Mouse (Mus musculus) cortical plate, adult 2 months (tissue): ENCODE results near the gene Gpr61. TPM values are rescaled to one million over a fixed set of nuclear protein-coding genes. Genes with fewer than 3 reads are reported as not detected.

Experiments used
- H3K27ac ChIP-seq: fragments of 200-500 bp; 2 replicates; pipeline ENCODE4 v1.5.1; 2012; ENCODE audit warnings: low read length, control low read depth, inconsistent platforms; ENCODE audit not compliant: insufficient read depth
- H3K4me1 ChIP-seq: fragments of 200-500 bp; 2 replicates; pipeline ENCODE4 v1.6.1; 2011; ENCODE audit warnings: low read length; ENCODE audit not compliant: control insufficient read depth, insufficient read depth
- H3K4me3 ChIP-seq: fragments of 200-500 bp; 2 replicates; pipeline ENCODE4 v1.5.1; 2011; ENCODE audit warnings: mild to moderate bottlenecking, low read length, control low read depth; ENCODE audit not compliant: insufficient read depth
- CTCF ChIP-seq: fragments of 200-500 bp; IDR thresholded peaks from 2 replicates; pipeline ENCODE4 v1.5.1; 2011; ENCODE audit warnings: mild to moderate bottlenecking, control low read depth, low read length; ENCODE audit not compliant: insufficient read depth; ENCODE audit errors: extremely low read depth
- POLR2A ChIP-seq: fragments of 200-500 bp; IDR thresholded peaks from 2 replicates; pipeline ENCODE4 v1.6.1; 2011; ENCODE audit warnings: mild to moderate bottlenecking, low read length, control low read depth; ENCODE audit not compliant: insufficient read depth; ENCODE audit errors: extremely low read depth
- polyA plus RNA-seq: library from polyadenylated mRNA; depleted of rRNA; stranded (reverse); fragments of >200 nt; gene quantifications from 2 replicates; pipeline ENCODE4 v1.2.3, GENCODE M21; 2012

Gene Gpr61
- polyA plus RNA-seq, 1 experiment = 12.3 TPM

DNA sequence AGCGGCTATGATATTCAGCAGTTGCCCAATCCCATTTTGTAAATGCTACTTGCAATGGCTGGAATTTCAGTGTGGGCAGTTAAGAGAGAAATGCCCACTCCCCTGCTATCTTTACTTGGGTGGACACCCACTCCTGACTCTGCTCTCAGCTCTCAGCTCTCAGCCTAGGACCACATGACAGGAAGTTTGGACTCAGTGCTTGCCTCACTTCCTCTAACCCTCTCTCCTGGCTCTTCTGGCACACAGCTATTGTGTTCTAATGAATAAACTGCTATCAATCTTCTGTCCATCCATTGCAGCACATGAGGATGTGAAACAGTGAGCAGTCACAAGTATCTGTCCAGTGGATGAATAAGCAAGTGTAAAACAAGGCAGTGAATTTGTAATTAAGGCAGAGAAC lies 22.2 kb downstream of the Gpr61 start:
- TF ChIP-seq POLR2A = no peak
- TF ChIP-seq CTCF = no peak
- peaks cover 3% of the 10 kb centered on the region for H3K4me1 ChIP-seq

DNA sequence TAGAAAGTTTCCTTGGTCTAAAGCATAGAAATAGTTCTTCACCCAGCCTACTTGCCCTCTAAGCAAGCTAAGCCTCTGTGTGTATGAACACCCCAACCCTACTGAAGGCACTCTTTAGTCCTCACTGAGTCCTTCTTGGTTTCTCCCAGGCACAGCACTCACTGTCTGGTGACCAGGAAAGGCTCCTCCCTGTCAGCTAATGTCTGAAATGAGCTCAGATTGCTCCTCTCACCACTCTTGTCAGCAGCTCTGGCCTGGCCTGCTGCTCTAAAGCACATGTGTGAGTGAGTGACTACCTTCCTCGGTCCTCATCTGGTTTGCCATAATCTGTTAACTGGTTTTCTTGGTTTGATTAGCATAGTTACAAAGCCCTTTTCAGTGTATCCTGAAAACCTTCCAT lies 22.9 kb downstream of the Gpr61 start:
- no peak for TF ChIP-seq POLR2A
- peaks cover 3% of the 10 kb centered on the region for H3K4me1 ChIP-seq
- H3K27ac ChIP-seq = no peak overlapping the region
- no peak overlapping the region for H3K4me3 ChIP-seq

More for the DNA sequence above, 22.2 kb downstream of the Gpr61 start:
- Histone ChIP-seq H3K27ac (no peak overlapping the region), H3K4me3 (no peak overlapping the region)

DNA sequence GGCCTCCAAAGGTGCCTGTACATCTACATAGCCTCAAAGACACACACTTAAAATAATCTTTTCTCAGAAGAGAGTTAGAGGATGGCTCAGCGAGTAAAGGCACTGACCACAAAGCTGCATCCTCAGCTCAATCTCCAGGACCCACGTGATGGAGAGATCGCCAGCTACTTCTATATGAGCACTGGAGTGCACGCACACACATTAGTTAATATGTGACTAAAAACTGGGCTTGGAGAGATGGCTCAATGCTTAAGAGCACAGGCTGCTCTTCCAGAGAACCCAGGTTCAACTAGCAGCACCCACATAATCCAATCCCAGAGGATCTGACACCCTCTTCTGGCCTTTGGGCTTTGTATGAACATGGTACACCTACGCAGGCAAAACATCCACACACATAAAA lies 23.5 kb downstream of the Gpr61 start:
- peaks cover 3% of the 10 kb centered on the region for H3K4me1 ChIP-seq
- TF ChIP-seq POLR2A (no peak), CTCF (no peak)
- H3K27ac ChIP-seq = no peak overlapping the region
- no peak overlapping the region for H3K4me3 ChIP-seq

DNA sequence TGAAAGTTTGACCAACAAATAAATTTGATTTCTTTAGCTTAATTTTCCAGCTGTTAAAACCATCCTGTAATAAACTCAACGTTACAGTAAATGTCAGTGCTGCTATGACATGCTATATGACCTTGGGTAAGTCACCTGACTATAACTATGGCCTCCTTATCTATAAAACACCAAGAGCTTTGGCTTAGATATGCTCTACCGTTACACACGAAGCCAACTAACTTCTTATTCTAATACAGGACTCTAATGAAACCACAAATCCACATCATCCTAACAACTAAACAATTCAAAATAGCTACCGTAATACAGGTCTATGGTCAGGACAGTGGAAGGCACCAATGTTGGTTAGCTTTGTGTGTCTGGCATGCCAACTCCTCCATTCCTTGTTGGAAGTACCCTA lies 24.9 kb downstream of the Gpr61 start:
- TF ChIP-seq POLR2A = no peak
- no peak for TF ChIP-seq CTCF
- Histone ChIP-seq H3K27ac (no peak overlapping the region), H3K4me1 (no peaks in the 10 kb centered on the region; the same call in 1 of the 2 replicates), H3K4me3 (no peak overlapping the region)

DNA sequence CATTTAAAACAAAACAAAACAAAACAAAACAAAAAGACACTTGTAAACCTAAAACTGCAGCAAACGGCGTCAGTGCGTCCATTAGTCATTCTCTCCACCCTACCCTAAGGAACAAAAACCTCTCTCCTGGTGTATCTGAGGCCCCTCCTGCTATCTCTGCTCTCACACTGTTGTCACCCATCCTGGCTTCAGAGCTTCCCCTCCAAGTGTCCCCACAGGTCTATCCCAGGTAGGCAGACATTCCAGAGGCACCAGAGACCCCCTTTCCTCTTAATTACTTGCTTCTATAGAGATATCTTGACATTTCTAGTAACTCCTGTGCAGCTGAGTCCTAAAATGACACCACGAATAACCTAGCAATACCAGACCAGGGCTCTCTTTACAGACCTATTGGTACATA lies 25.3 kb downstream of the Gpr61 start:
- TF ChIP-seq POLR2A (no peak), CTCF (no peak)
- Histone ChIP-seq H3K4me3 (no peak overlapping the region), H3K4me1 (no peaks in the 10 kb centered on the region; the same call in 1 of the 2 replicates), H3K27ac (no peak overlapping the region)

DNA sequence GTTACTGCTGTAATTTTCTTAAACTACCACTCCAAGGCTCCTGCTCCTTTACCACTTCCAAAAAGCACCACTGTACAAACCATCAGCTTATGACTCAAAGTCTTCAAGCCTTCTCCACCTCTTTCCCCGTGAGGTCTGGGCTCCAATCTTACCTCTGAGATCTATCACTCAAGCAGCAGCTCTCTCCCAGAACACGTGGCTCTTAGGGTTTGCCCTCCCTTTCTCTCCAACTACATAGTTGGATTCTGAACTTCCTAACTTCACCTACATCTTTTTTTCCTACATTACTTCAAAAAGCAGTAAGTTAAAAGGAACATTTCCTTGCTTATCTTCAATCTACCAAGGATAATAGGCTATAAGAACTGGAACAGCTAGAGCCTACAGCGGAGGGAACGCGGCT lies 26.2 kb downstream of the Gpr61 start:
- no peak for TF ChIP-seq POLR2A
- Histone ChIP-seq H3K27ac (no peak overlapping the region), H3K4me3 (no peak overlapping the region), H3K4me1 (no peaks in the 10 kb centered on the region; the same call in 1 of the 2 replicates)

DNA sequence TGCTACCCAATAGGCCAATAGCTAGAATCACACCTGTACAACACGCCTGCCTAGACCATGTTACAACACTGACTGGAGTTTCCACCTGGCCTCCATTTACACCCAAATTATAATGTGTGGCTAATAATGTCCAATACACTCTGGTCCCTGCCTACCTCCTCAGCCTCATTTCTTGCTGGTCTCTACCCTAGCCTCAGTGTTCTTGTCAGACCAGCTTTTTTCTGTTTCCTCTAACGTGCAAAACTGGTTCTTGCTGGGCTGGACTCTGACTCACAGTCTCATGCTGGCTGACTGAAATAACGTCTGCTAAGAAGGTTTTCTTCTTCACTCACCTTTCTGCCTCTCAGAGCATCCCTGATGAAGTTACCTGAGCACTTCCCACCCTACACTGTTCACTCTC lies 28.4 kb downstream of the Gpr61 start:
- TF ChIP-seq POLR2A (no peak), CTCF (no peak)
- Histone ChIP-seq H3K27ac (no peak overlapping the region), H3K4me3 (no peak overlapping the region), H3K4me1 (no peaks in the 10 kb centered on the region; the same call in 1 of the 2 replicates)

DNA sequence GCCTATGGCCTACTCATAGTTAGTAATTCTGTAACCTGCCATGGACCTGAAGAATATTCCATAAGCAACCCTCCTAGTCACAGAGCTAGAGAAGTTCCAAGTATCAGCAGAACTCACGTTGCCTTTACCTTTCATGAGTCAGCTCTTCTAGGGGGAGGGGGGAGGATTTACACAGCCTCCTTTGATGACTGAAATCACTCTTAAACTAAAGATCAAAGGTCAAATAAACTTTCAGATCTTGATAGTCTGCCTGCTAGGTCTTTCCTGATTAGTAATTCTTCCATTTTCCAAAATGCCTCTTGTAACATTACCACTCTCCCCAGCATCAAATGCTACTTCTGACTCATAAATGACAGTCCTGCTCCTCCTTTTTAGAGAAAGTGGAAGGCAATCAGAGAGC lies 30.6 kb downstream of the Gpr61 start:
- Histone ChIP-seq H3K27ac (no peak overlapping the region), H3K4me1 (no peaks in the 10 kb centered on the region; the same call in 1 of the 2 replicates), H3K4me3 (no peak overlapping the region)
- no peak for TF ChIP-seq CTCF

DNA sequence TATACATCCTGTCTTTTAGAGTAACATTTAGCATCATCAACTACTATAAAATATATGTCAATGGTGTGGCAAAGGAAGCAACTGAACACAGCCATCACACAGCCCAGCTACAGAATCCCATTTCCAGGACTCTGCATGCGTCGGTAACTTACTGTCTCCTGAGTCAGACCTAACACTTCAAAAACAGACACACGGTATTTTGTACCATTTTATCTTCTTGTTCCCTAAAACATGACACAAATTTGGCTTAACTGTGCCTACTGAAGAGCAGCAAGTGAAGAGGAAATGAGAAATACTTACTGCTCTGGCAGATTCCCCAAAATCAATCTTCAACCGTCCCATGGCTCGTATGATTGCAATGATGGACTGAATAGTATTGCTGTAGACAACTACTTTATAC lies 31.4 kb downstream of the Gpr61 start:
- no peak overlapping the region for H3K4me3 ChIP-seq
- no peak overlapping the region for H3K27ac ChIP-seq
- no peaks in the 10 kb centered on the region; the same call in 1 of the 2 replicates for H3K4me1 ChIP-seq
- TF ChIP-seq POLR2A = no peak
- TF ChIP-seq CTCF = no peak

DNA sequence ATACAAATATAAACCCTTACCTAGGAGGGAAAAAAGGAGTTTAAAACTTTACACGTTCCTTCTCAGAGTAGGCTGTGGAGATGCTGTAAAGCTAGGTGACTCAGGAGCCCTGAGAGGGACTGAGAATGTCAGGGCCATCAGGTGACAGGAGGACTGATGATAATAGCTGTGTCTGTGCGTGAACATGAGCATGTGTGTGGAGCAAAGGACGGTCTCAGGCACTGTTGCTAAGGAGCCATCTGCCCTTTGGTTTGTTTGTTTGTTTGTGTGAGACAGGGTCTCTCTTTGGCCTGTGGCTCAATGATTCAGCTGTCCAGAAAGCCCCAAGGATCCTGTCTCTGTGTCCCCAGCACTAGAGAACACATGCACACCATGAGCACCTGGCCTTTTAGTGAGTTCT lies 33.6 kb downstream of the Gpr61 start:
- TF ChIP-seq CTCF (no peak), POLR2A (no peak)
- Histone ChIP-seq H3K4me3 (no peak overlapping the region), H3K27ac (no peak overlapping the region), H3K4me1 (no peaks in the 10 kb centered on the region; the same call in 1 of the 2 replicates)

DNA sequence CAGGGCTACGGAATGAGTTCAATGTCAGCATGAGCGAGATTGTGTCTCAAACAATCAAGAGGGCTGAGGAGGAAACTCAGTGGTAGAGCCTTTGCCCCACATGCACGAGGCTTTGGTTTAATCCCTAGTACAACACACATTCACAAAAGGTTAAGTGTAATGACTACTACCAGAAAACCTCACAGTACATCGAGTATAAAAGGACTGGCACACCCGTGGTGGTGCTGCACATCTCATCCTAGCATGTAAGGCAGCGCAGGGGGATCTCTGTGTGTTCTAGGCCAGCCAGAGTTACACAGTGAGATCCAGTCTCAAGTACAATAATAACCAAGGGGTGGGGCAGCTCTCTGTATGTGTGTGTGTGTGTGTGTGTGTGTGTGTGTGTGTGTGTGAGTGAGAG lies 37.2 kb downstream of the Gpr61 start:
- no peak overlapping the region for H3K4me3 ChIP-seq
- H3K4me1 ChIP-seq = peaks cover 2% of the 10 kb centered on the region; the same call in 1 of the 2 replicates
- no peak overlapping the region for H3K27ac ChIP-seq
- TF ChIP-seq POLR2A = no peak
- no peak for TF ChIP-seq CTCF
